Mouse (Mus musculus): Measurements from ENCODE around the gene Cyb561d1.
A peak's percentile ranks its signal among the peaks of the same experiment; 100 is the strongest.

Cyb561d1 gene

DNA sequence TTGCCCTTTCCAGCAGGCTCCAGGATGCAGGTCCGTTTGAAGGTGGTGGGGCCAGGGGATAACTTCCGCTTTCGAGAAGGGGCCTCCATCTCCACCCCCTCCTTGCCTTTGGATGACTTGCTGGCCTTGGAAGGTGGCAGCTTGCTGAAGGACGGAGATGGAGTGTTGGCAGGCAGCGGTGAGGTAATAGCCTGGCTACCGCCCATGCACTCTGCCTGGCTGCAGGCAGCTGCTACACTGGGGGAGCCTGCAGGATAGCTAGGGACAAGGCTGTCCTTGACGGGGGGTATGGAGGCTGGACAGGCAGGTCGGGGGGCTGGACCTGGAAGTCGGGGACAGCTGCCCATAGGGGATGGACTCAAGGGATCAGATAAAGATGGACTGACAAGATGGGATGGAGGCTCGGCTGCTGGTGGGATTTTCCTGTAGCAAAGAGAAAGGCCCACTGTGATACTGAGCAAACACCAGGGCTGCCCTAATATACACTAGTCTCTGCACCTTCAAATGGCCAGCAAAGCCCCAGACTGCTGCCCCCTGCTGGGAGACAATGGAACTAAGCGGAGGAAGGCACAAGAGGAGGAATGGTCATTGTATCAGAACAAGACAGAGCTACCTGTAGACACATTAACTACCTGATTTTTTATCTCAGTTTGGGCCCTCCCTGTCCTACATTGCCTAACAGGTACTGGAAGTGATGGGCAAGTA is 2.8 kb upstream of the Cyb561d1 start:
- peak; percentile 80 for DNase-seq (ENCODE audit: low spot score)

DNA sequence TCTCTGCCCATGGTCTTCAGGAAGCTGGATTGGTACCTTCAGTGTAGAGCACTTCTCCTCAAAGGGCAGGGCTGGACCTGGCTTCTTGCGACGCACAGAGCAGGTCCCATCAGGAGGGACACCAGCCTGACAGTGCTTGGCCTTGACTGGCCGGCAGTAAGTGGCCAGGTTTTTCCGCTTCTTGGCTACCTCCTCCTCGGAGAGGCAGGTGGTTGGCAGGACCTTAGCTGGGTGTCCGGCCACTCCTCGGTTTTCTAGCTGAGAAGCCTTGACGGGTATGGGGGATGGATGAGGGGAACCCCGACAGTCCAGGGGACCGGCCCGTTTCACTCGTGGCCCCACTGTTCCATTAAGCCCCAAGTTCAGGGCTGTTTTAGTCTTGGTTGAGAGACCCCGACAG is 2.2 kb upstream of the Cyb561d1 start:
- no peak for DNase-seq (ENCODE audit: low spot score)

DNA sequence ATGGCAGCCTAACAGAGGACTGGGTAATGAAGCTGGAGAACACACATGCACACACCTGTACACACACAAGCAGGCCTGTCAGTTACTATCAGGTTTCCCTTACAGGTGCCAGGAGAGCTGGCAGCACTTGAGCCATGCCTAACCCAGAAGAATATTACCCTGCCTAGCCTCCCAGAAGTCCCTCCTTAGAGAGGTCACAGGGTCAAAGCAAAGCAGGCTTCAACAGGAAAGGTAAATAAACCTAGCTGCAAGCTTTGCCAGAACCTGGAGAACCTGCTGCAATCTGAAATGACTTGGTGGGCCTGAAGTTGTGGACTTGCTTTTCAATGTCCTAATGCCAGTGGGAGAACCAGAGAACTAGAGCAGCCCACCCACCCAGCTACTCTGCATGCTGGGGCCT is 1.5 kb upstream of the Cyb561d1 start:
- DNase-seq (ENCODE audit: low spot score) = peak; percentile 74

DNA sequence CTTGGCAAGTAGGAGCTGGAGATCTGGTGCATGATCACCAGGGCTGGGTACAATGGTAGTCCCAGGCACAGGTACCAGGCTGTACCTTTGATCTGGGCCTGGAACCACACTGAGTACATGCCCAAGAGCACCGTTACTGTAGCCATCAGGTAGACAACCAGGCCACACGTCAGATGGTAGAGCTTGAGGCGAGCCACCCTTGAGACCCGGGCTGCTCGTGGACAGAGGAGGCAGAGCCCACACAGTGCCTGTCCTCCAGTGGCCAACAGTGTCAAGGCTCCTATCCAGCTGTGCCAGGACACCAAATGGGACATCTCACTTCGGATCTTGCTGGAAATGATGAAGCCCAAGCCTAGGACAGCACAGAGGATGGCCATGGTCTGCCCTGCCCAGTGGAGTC is 1.8 kb downstream of the Cyb561d1 start:
- no peak for DNase-seq (ENCODE audit: low spot score)

DNA sequence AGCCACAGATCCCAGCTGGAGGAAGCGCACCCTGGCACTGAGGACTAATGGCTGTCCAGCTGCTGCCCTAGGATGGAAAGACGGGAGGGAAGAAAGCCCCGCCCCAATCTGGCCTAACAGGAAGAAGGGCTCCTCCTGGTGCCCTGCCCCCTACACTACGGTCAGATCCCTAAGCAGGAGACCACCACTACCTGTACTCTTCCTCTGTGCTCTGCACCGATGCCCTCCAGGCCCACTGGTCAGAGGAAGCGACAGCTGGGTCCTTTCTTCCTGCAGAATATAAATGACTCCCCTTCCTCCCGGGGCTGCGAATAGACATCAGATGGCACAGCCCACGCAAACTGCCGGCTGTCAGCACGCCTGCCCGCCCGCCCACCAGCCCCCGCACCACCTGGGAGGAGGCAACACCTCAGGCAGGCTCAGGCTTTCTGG is 3.9 kb downstream of the Cyb561d1 start:
- peak; percentile 34 for DNase-seq (ENCODE audit: low spot score)

DNA sequence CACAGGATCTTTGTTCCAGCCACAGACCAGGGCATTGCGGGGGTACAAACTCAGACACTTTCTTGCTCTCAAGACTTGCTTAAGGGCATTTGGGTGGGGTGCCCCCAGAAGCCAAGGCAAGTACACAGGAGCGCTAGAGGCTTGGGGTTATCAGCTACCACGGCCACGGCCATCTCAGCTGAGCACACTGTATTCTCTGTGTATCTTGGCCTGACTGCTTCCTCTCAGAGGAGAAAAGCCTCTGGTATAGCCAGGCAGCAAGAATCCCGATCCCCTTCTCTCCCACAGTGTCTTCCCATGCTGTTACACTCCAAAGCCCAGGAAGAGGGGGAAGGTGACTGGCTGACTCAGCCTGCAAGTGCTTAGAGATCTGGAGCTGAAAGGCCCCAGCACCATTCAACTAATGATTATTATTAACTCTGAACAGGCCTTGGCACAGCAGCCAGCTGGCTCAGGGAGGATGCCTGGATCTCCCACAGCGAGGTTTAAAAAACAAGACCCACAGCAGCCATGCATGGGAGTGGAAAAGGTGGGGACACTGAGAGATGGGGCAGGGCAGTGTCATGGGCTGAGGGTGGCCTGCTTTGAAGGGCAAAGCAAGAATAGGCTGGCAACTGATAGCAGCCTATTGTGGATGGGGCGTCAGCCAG is 4.9 kb downstream of the Cyb561d1 start:
- no peak for DNase-seq (ENCODE audit: low spot score)

DNA sequence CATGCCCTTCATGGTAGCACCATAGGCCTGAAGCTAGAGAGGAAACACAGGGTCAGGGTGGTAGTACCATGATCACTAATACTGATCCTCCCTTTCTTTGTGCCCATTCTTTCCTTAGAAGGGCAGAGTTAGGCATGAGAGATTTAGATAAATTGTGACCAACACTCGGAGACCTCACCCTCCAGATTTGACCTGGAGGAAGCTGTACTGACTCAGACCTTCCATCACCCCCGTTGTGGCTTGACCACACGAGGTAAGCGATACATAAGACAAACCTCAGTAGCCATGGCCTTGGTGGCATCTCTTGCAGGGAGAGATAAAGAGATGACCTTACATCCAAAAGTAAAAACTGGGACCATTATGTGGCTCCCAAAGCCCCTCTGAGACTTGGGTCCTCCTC is 5.7 kb downstream of the Cyb561d1 start:
- no peak for DNase-seq (ENCODE audit: low spot score)

DNA sequence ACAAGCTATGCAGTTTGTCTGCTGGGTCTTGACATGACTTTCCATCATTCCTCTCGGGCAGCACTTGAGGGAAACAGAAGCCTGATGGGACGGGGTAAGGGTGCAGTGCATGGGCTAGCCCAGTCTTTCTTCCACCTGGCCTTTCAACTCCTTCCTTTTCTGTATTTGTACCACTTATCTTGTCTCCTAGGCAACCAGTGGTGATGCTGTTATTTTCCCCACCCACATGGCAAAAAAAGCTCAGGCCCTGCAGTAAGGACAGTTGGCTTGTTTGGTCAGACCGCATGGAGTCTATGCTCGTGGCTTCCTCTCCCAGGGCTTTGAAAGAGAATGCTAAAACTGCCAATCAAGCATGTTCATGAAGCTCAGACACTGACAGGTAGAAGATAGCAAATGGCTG is 7.3 kb downstream of the Cyb561d1 start:
- no peak for DNase-seq (ENCODE audit: low spot score)

DNA sequence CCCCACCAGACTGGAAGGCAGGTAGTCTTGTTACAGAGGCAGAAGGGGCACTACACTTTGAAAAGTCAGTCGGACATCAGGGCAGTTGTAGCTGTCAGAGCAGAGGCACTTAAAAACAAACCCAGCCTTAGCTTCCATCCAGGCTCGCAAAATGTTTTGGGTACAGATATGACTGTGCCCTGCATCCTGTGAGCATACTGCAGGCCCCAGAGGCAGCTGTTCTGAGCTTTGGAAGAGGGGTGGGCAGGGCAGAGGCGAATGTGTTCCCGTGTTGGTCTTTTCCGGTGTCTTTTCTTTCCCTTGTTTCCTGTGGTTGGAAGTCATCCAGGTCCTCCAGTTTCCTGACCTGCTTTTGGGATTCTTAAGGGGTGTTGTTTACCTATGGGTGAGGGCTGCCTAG is 11.1 kb downstream of the Cyb561d1 start:
- DNase-seq (ENCODE audit: low spot score) = no peak

DNA sequence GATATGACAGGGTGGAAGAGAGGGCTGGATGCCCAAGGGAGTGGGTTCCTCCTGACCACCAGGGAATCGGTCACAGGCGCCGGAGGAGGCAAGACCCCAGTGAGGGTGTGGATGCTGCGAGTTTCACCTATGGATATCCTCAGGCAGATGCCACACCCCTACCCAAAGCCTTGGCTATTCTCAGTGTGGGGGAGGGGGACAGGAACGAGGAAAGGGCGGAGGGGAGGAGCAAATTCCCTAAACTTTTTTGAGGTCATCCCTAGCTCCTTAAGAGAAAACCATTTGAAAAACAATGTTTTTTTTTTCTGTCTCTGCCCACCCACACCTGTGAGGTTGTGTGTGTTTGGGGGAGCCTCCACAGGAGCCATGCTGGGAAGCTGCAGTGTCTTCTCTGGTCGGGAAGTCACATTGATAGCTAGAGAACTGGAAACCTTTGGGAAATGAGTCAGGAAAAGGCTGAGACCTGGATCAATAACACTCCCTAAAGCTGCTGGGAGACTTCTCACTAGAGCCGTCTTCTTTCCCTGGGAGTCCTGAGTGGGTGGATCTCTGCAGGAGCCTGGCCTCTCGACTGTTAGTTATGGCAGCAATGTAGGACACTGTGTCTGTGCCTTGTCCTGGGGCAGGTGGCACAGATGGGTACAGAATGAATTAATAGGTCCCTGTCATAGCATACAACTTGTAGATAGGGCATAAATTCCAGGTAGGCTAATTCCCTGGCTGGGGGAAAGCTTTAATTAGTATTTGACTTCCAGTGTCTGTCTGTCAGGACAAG is 12.1 kb downstream of the Cyb561d1 start:
- no peak for DNase-seq (ENCODE audit: low spot score)

DNA sequence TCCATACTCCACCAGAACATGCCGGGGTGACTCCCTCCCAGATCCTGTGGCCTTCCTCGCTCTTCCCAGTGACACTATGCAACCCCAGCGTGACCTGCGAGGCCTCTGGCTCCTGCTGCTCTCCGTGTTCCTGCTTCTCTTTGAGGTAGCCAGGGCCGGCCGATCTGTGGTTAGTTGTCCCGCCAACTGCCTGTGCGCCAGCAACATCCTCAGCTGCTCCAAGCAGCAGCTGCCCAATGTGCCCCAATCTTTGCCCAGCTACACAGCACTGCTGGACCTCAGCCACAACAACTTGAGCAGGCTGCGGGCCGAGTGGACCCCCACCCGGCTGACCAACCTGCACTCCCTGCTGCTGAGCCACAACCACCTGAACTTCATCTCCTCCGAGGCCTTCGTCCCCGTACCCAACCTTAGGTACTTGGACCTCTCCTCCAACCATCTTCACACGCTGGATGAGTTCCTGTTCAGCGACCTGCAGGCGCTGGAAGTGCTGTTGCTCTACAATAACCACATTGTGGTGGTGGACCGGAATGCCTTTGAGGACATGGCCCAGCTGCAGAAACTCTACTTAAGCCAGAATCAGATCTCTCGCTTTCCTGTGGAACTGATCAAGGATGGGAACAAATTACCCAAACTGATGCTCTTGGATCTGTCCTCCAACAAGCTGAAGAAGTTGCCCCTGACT is 13.8 kb downstream of the Cyb561d1 start:
- no peak for DNase-seq (ENCODE audit: low spot score)

DNA sequence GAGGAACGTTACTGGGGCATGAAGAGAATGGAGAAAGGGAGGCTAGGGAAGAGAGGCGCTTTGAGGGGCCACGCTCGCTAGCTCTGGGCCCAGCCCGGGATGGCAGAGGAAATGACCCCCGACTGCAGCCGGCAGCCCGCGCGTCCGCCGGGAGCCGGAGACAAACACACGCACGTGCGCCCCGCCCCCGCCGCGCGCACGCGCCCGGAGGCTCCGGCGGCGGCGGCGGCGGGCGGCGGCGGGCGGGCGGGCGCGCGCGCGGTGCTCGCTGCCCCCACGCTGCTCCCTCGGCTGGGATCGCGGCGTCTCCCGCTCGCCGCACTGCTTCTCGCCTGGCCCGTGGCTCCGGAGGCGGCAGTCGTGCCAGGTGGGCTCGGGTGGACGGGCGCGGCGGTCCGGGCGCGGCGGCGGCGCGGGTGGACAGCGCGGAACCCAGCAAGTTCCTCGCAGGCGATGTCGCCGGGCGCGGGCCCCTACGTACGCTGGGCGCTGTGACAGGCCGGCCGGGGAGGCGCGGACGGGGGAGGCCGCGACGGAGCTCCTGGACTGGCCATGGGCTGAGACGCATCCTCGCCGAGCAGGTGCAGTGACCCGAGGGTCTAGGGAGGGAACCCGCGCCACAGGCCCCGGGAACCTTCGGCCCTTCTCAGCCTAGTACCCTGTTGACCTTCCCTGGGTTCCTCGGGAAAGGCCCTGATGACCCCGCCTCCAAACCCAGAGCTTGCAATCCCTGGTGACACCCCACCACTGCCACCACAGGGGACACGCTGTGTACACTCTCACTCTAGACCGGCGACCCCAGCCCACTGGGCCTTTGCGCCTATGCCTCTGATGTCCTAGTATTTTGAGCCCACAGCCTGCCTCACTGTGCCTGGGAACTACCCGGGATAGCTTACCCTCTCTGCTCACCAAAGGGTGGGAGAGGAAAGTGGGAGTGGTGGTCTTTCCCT is 14.6 kb downstream of the Cyb561d1 start, which contains the start of gene Amigo1:
TSS of gene Amigo1 (plus strand) at position 238 of the 950 bp plus-strand sequence.
- peak; percentile 34 for DNase-seq (ENCODE audit: low spot score)

DNA sequence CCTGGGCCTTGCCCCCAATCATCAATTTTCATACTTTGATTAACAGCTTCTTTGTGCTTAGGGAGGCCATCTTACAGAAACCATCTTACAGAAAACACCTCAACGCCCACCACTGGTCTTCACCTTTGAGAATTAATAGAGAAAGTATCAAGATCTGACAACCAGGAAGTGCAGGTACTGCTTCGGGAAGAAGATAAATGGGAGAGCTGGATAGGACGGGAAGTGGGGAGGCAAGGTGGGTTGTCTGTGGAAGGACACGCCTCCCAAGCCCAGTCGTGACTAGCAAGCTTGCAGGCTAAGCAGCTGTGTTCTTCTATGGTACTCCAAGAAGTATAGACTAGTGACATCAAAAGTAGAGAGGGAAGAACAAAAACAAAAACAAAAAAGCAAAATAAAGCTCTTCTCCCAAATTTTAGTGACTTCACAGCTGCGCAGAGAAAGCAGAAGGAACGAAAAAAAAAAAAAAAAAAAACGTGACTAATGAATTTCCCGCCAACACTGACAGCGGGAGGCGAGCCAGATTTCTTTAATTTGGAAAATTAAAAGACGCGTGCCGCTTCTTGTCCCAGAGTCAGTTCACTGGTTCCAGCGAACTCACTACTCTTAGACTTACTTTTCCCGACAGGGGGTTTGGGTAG is 15.4 kb downstream of the Cyb561d1 start:
- DNase-seq (ENCODE audit: low spot score) = no peak

DNA sequence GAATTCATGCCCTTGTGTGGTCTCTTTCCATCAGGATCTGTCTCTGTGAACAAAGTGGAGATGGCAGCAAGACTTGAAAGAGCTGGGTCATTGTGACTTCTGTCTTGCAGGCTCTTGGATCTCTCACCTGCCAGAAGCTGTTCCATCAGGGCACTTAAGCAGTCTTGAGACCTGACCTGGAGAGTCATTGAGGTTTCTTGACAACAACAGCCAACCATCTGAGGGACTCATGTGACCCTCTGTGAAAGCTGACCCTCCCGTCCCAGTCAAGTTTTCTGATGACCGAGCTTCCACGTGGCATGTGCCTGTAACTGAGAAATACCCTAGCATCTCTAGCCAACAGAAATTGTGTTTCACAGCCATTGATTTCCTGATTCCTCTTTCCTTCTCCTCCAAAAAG is 16.3 kb downstream of the Cyb561d1 start:
- DNase-seq (ENCODE audit: low spot score) = peak; percentile 78

DNA sequence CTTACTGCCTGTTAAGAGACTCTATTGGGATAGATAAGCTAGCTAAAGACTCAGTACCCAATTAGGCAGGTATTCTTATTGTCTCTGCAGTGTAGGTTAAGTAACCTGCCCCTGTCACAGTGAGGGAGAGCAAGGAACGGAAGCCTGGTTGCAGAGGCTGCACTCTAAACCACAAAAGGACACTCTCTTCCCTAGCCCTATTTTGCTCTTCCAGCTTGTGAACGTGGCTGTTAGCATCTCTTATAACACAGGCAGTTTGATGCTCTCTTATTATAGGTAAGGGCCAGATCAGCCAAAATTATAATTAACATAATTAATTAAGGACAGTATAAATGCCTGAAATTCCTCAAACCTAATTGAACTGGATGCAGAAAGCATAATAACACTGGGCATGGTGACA is 20.5 kb downstream of the Cyb561d1 start:
- DNase-seq (ENCODE audit: low spot score) = no peak

DNA sequence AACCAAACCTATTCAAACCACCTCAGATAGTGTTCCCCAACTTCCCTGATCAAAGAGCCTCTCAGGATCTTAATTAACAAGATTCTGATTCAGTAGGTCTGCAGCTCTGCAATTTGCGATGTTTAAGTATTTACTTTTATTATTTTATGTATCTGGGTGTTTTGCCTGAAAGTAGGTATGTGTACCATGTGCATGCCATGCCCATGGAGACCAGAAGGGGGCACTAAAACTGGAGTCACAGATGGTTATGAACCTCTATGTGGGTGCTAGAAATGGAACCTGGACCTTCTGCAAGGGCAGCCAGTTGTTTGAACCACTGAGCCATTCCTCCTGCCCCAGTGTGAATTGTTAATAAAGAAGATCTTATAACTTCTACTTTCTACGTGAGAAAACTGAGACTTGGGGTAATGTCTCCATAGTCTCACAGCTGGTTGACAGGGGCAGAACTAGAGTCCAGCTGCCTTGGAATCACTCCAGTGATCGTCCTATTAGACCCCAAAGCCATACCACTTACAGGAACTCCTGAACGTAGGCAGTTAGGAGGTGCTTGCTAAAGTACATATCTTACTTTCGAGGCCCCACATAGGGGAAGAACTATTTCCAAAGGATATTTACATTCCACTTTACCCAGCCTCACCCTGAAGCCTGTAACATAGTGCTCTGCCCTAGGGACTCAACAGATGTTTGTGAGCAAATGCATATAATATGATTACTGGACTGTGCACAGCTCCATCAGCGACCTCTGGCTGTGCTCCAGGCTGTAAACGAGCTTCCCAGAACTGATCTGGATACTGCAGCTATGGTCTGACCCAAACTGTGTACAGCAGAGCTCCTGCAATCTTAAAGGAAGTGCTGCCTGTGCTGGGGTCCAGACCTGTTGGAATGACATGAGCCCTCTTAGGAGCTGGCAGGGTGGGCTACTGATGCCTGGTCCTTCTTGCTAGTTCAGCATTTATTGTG is 22.0 kb downstream of the Cyb561d1 start:
- no peak for DNase-seq (ENCODE audit: low spot score)

DNA sequence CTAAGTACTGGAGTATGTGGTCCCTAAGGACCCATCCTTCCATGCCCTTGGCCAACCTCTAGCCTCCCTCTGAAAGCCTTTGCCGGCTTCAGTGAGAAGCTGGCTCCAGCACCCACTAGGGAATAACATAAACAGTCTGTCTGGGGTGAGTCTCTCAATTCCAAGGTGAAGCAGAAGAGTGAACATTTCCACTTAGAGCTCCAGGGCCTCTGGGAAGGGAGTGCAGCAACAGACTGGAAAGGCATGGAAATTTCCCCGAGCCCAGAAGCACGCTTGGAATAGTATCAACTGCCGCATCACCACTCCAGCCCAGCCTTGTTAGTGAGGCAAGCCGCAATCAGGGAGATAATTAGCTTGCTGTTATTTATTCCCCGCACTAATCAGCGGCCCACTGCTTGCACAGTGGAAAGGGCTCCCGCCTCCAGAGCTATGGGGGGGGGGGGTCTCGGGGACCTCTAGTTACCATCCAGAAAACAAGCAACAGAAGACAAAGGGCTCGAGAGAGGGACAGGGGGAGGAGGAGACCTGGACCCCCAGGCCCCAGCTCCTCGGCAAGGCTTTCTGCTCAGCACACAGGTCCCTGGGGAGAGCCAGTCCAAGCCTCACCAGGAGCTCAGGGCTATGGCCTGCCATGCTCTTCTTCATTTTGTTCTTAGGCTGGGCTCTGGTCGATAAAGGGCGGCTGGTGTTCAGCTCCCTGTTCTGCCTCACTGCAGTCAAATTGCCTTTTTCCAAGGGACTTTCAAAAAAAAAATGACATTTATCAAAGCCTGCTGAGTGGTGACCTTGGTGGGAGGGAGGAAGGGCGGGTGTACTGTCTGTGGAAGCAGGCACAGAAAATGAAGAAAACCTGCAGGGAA is 26.1 kb downstream of the Cyb561d1 start:
- no peak for DNase-seq (ENCODE audit: low spot score)

DNA sequence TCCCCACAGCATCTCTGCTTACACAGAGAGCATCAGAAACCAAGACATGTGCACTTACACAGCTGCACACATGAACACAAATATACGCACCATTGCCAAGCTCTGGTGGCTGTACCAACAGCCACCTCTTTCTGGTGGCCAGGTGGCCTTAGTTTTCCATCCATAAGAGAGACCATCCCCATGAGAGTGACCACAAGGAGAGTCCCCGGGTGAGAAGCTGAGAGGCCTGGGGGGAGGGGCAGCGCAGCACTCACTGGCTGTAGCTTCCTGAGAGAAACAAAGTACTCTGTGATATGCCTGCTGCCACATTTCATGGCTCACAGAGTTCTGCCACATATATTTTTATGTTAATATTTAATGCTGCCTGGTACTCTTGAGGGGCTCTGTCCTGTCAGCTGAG is 31.8 kb downstream of the Cyb561d1 start:
- no peak for DNase-seq (ENCODE audit: low spot score)

DNA sequence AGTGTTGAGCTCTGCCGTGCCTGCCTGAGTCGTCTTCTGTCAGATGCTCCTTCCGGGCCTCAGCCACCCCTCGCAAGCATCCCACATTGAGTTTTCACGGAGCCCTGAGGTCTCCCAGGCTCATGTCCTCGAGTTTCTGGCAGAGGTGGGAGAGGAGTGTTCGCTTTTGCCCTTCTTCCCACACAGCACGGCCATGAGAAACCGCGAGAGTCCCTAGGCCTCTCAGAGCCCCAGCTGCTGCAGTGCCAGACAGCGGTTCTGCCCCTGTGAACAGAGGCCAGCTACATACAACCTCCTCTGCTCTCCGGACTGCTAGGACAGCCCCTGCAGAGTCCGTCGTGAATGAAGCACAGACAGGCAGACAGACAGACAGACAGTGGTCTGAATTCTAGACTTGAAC is 33.5 kb downstream of the Cyb561d1 start:
- DNase-seq (ENCODE audit: low spot score) = no peak

All from lung, postnatal 25 days (tissue).